Mouse (Mus musculus) midbrain, embryonic 14.5 days (tissue): Measurements from ENCODE around the gene Serp1. TPM values are rescaled to one million over a fixed set of nuclear protein-coding genes. Genes with fewer than 3 reads are reported as not detected.
A peak's percentile ranks its signal among the peaks of the same experiment; 100 is the strongest.
"Not testable (repeated sequence)": the region's sequence is repeated elsewhere in the genome, so short reads cannot be mapped to it uniquely, and the experiment has no call there.

Experiments used
- ATAC-seq: fragments of 200-750 bp; cut with Nextera tagmentation; 2 replicates; pipeline ENCODE4 v1.8.0; 2017; ENCODE audit warnings: moderate number of reproducible peaks, moderate library complexity; ENCODE audit not compliant: low FRiP score, low TSS enrichment
- DNase-seq: peaks from one replicate; pipeline ENCODE4 v3.0.0-alpha.2; 2015
- H3K27ac ChIP-seq: fragments of 300-500 bp; sonication (generic); replicated peaks from 2 replicates; pipeline ENCODE4 v1.5.1; 2014; ENCODE audit warnings: mild to moderate bottlenecking, low read depth, low read length, moderate library complexity
- H3K27me3 ChIP-seq: fragments of 300-500 bp; sonication (generic); 2 replicates; pipeline ENCODE4 v1.6.1; 2014; ENCODE audit warnings: low read length, control low read depth, mixed read lengths; ENCODE audit not compliant: control insufficient read depth, insufficient read depth
- H3K36me3 ChIP-seq: fragments of 300-500 bp; sonication (generic); 2 replicates; pipeline ENCODE4 v1.6.1; 2014; ENCODE audit warnings: low read length, control low read depth; ENCODE audit not compliant: control insufficient read depth, insufficient read depth
- H3K4me1 ChIP-seq: fragments of 300-500 bp; sonication (generic); 2 replicates; pipeline ENCODE4 v1.6.1; 2014; ENCODE audit warnings: mild to moderate bottlenecking, antibody characterized with exemption, low read length, control low read depth; ENCODE audit not compliant: control insufficient read depth, insufficient read depth
- H3K4me2 ChIP-seq: fragments of 300-500 bp; sonication (generic); 2 replicates; pipeline ENCODE4 v1.6.1; 2014; ENCODE audit warnings: mild to moderate bottlenecking, low read length, moderate library complexity
- H3K4me3 ChIP-seq: fragments of 300-500 bp; sonication (generic); replicated peaks from 2 replicates; pipeline ENCODE4 v1.5.1; 2014; ENCODE audit warnings: low read depth, low read length
- H3K9ac ChIP-seq: fragments of 300-500 bp; sonication (generic); replicated peaks from 2 replicates; pipeline ENCODE4 v1.6.1; 2014; ENCODE audit warnings: mild to moderate bottlenecking, low read length, moderate library complexity
- H3K9me3 ChIP-seq: fragments of 300-500 bp; sonication (generic); 2 replicates; pipeline ENCODE4 v1.6.1; 2016; ENCODE audit warnings: low read length, control low read depth, mixed read lengths; ENCODE audit not compliant: control insufficient read depth
- WGBS: fragments of 180-500 bp; shearing (Covaris S2); extraction: QIAGEN DNeasy Blood & Tissue Kit; methylation state at CpG from one replicate; pipeline ENCODE4 v1.1.7; 2014; 5-methylcytosine and 5-hydroxymethylcytosine counted together
- polyA plus RNA-seq: library from polyadenylated mRNA; unstranded; fragments of >200 nt; fragmentation: Nextera tagmentation; extraction: Ambion mirVana; gene quantifications from 2 replicates; pipeline ENCODE4 v1.2.1, GENCODE M21; 2014

Gene Serp1
- polyA plus RNA-seq, 1 experiment from 2014 or later = 69.1 TPM

- no peaks in the 10 kb centered on the region for H3K4me1 ChIP-seq
- no peak for ATAC-seq
- no peak overlapping the region for H3K4me3 ChIP-seq
- DNase-seq = no peak
- H3K4me2 ChIP-seq = no peak overlapping the region
- no peaks in the 10 kb centered on the region for H3K9me3 ChIP-seq
- 90% methylated on average over 4 of the region's 4 CpGs for WGBS
- H3K27ac ChIP-seq = no peak overlapping the region
- H3K36me3 ChIP-seq = no peaks in the 10 kb centered on the region
- H3K27me3 ChIP-seq = no peaks in the 10 kb centered on the region
- H3K9ac ChIP-seq = no peak overlapping the region
These were observed 32.1 kb downstream of the Serp1 start for GRCm38 (mm10) chr3:58493621-58494020.

GRCm38 (mm10) chr3:58490787-58491186, 34.9 kb downstream of the Serp1 start:
- DNase-seq (peak; percentile 48), ATAC-seq (no peak)
- Histone ChIP-seq H3K36me3 (no peaks in the 10 kb centered on the region), H3K9ac (no peak overlapping the region), H3K4me1 (no peaks in the 10 kb centered on the region), H3K4me2 (no peak overlapping the region), H3K27me3 (no peaks in the 10 kb centered on the region), H3K9me3 (no peaks in the 10 kb centered on the region), H3K4me3 (no peak overlapping the region), H3K27ac (no peak overlapping the region)
- 79% methylated on average over 7 of the region's 7 CpGs for WGBS

- DNase-seq = no peak
- Histone ChIP-seq H3K4me1 (no peaks in the 10 kb centered on the region), H3K27ac (no peak overlapping the region), H3K9me3 (no peaks in the 10 kb centered on the region), H3K4me3 (no peak overlapping the region), H3K36me3 (no peaks in the 10 kb centered on the region), H3K27me3 (no peaks in the 10 kb centered on the region), H3K4me2 (no peak overlapping the region), H3K9ac (no peak overlapping the region)
- ATAC-seq = no peak
- WGBS = 78% methylated on average over 8 of the region's 8 CpGs
These were observed 37.5 kb downstream of the Serp1 start for GRCm38 (mm10) chr3:58487999-58488775.

GRCm38 (mm10) chr3:58487121-58487520, 38.6 kb downstream of the Serp1 start:
- DNase-seq (no peak), ATAC-seq (no peak)
- H3K27ac ChIP-seq = no peak overlapping the region
- no peak overlapping the region for H3K4me2 ChIP-seq
- H3K4me3 ChIP-seq = no peak overlapping the region
- WGBS = 76% methylated on average over 3 of the region's 3 CpGs
- no peaks in the 10 kb centered on the region for H3K36me3 ChIP-seq
- H3K9me3 ChIP-seq = no peaks in the 10 kb centered on the region
- H3K27me3 ChIP-seq = no peaks in the 10 kb centered on the region
- H3K9ac ChIP-seq = no peak overlapping the region
- no peaks in the 10 kb centered on the region for H3K4me1 ChIP-seq

GRCm38 (mm10) chr3:58485883-58486282, 39.8 kb downstream of the Serp1 start:
- ATAC-seq = no peak
- no peak overlapping the region for H3K4me2 ChIP-seq
- H3K4me3 ChIP-seq = no peak overlapping the region
- DNase-seq = no peak
- no peaks in the 10 kb centered on the region for H3K27me3 ChIP-seq
- H3K9ac ChIP-seq = no peak overlapping the region
- H3K27ac ChIP-seq = no peak overlapping the region
- no peaks in the 10 kb centered on the region for H3K36me3 ChIP-seq
- no peaks in the 10 kb centered on the region for H3K9me3 ChIP-seq
- 69% methylated on average over 7 of the region's 7 CpGs for WGBS
- H3K4me1 ChIP-seq = no peaks in the 10 kb centered on the region

- Histone ChIP-seq H3K9ac (no peak overlapping the region), H3K4me2 (no peak overlapping the region), H3K36me3 (no peaks in the 10 kb centered on the region), H3K9me3 (no peaks in the 10 kb centered on the region), H3K27ac (no peak overlapping the region), H3K27me3 (no peaks in the 10 kb centered on the region), H3K4me1 (no peaks in the 10 kb centered on the region), H3K4me3 (no peak overlapping the region)
- DNase-seq = no peak
- 88% methylated on average over 2 of the region's 2 CpGs for WGBS
- ATAC-seq = no peak
These were observed 46.8 kb downstream of the Serp1 start for GRCm38 (mm10) chr3:58478755-58479455.

GRCm38 (mm10) chr3:58475298-58475697, 50.4 kb downstream of the Serp1 start:
- H3K9me3 ChIP-seq, H3K4me2 ChIP-seq, H3K4me3 ChIP-seq, H3K9ac ChIP-seq, H3K27me3 ChIP-seq, H3K4me1 ChIP-seq, DNase-seq, ATAC-seq, H3K36me3 ChIP-seq, H3K27ac ChIP-seq: not testable (repeated sequence)
- 89% methylated on average over 1 of the region's 1 CpGs for WGBS
